Mouse (Mus musculus): ENCODE results near the gene Cd300lb. TPM values are rescaled to one million over a fixed set of nuclear protein-coding genes. Genes with fewer than 3 reads are reported as not detected.

Gene Cd300lb
- polyA plus RNA-seq, 1 experiment from 2014 or later, result 0.89 TPM

DNA sequence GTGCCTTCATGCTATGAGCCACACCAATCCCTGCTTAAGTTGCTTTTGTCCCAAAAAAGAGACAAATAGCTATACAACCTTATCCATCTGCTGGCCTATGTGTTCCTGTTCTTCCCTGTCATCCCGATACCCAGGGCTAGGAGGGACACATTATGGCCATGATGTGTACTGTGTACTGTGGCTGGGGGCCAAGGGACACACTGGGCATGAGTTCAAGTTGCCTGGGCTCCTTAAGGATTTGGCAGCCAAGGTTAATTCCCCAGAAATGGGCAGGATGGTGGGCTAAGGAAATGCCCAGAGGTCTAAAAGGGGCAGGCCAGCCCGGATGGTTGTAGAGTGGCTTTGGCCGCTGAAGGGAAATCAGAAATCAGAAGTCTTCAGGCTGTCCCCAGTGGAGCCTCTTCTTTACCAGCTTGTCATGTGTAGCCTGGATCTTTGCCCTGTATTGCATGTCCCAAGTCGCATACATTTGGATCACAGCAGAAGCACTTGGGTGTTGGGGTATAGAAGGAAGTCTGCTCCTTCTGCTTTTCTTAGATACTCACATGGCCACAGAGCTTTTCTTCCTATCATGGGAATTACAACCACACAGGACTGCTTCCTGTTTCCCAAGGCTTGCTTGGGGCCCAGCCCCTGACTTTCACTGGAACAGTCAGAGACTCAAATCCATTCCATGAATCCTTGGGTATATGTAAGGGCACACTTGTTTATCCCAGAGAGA lies 49.6 kb downstream of the Cd300lb start:
- H3K4me3 ChIP-seq, result no peak overlapping the region
- no peaks in the 10 kb centered on the region for H3K36me3 ChIP-seq
- ATAC-seq (ENCODE audit: insufficient number of reproducible peaks, low FRiP score), result 0 out of 2 replicates have a peak, but pooled peaks have one; percentile 42
- no peaks in the 10 kb centered on the region for H3K4me1 ChIP-seq (replicated peaks)
- H3K27ac ChIP-seq (ENCODE audit: poor library complexity, severe bottlenecking), result peak overlapping the region; percentile 14
- H3K4me2 ChIP-seq, result no peak overlapping the region
- WGBS, result 61% methylated on average over 4 of the region's 4 CpGs
- no peak overlapping the region for H3K9ac ChIP-seq
- no peaks in the 10 kb centered on the region for H3K9me3 ChIP-seq (replicated peaks)
- H3K27me3 ChIP-seq (replicated peaks), result no peaks in the 10 kb centered on the region

GRCm38 (mm10) chr11:114883251-114883789 lies 50.9 kb downstream of the Cd300lb start:
- H3K27ac ChIP-seq (ENCODE audit: poor library complexity, severe bottlenecking), result no peak overlapping the region
- no peaks in the 10 kb centered on the region for H3K9me3 ChIP-seq (replicated peaks)
- no peak overlapping the region for H3K9ac ChIP-seq
- no peak overlapping the region for H3K4me3 ChIP-seq
- H3K27me3 ChIP-seq (replicated peaks), result no peaks in the 10 kb centered on the region
- no peak overlapping the region for H3K4me2 ChIP-seq
- no peaks in the 10 kb centered on the region for H3K4me1 ChIP-seq (replicated peaks)
- H3K36me3 ChIP-seq, result no peaks in the 10 kb centered on the region
- no peak for ATAC-seq (ENCODE audit: insufficient number of reproducible peaks, low FRiP score)
- 84% methylated on average over 4 of the region's 4 CpGs for WGBS

DNA sequence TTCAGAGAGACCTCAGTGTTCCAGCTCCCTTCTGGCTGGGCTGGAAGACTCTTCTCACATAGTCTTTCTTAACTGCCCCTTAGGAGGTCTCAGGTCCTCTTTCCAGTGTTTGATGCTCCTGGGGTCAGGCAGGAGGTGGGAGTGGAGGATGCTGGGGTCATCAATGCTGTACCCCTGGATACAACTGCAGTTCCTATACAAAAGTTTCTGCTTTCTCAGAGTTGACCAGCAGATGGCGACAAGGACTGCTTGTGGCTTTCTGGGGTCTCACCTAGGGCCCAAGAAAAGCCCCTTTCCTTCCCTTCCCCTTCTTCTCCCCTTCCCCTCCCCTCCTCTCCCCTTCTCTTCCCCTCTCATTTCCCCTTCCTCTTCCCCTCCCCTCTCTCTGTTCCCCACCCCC lies 53.6 kb downstream of the Cd300lb start:
- peaks cover 7% of the 10 kb centered on the region for H3K4me1 ChIP-seq (replicated peaks)
- no peak overlapping the region for H3K27ac ChIP-seq (ENCODE audit: poor library complexity, severe bottlenecking)
- no peaks in the 10 kb centered on the region for H3K36me3 ChIP-seq
- no peaks in the 10 kb centered on the region for H3K9me3 ChIP-seq (replicated peaks)
- 0% methylated on average over 1 of the region's 1 CpGs for WGBS
- no peak for ATAC-seq (ENCODE audit: insufficient number of reproducible peaks, low FRiP score)
- H3K9ac ChIP-seq, result no peak overlapping the region
- no peak overlapping the region for H3K4me2 ChIP-seq
- H3K4me3 ChIP-seq, result no peak overlapping the region
- H3K27me3 ChIP-seq (replicated peaks), result no peaks in the 10 kb centered on the region

GRCm38 (mm10) chr11:114880185-114880584 lies 54.0 kb downstream of the Cd300lb start:
- H3K4me2 ChIP-seq, result no peak overlapping the region
- H3K9ac ChIP-seq, result no peak overlapping the region
- H3K4me1 ChIP-seq (replicated peaks), result peaks cover 11% of the 10 kb centered on the region
- no peak for ATAC-seq (ENCODE audit: insufficient number of reproducible peaks, low FRiP score)
- H3K27ac ChIP-seq (ENCODE audit: poor library complexity, severe bottlenecking), result no peak overlapping the region
- H3K27me3 ChIP-seq (replicated peaks), result no peaks in the 10 kb centered on the region
- H3K36me3 ChIP-seq, result no peaks in the 10 kb centered on the region
- H3K4me3 ChIP-seq, result no peak overlapping the region
- no peaks in the 10 kb centered on the region for H3K9me3 ChIP-seq (replicated peaks)

GRCm38 (mm10) chr11:114879666-114880065 lies 54.5 kb downstream of the Cd300lb start:
- H3K9ac ChIP-seq, result no peak overlapping the region
- no peak overlapping the region for H3K4me3 ChIP-seq
- H3K9me3 ChIP-seq (replicated peaks), result no peaks in the 10 kb centered on the region
- peaks cover 16% of the 10 kb centered on the region for H3K4me1 ChIP-seq (replicated peaks)
- H3K27ac ChIP-seq (ENCODE audit: poor library complexity, severe bottlenecking), result no peak overlapping the region
- ATAC-seq (ENCODE audit: insufficient number of reproducible peaks, low FRiP score), result no peak
- no peak overlapping the region for H3K4me2 ChIP-seq
- WGBS, result 77% methylated on average over 2 of the region's 2 CpGs
- no peaks in the 10 kb centered on the region for H3K36me3 ChIP-seq
- H3K27me3 ChIP-seq (replicated peaks), result no peaks in the 10 kb centered on the region

- no peaks in the 10 kb centered on the region for H3K27me3 ChIP-seq (replicated peaks)
- H3K9ac ChIP-seq, result no peak overlapping the region
- H3K9me3 ChIP-seq (replicated peaks), result no peaks in the 10 kb centered on the region
- ATAC-seq (ENCODE audit: insufficient number of reproducible peaks, low FRiP score), result no peak
- no peak overlapping the region for H3K4me3 ChIP-seq
- H3K27ac ChIP-seq (ENCODE audit: poor library complexity, severe bottlenecking), result no peak overlapping the region
- 40% methylated on average over 3 of the region's 3 CpGs for WGBS
- H3K36me3 ChIP-seq, result no peaks in the 10 kb centered on the region
- H3K4me2 ChIP-seq, result no peak overlapping the region
- peaks cover 30% of the 10 kb centered on the region for H3K4me1 ChIP-seq (replicated peaks)
Observed at GRCm38 (mm10) chr11:114877145-114877544, 57.0 kb downstream of the Cd300lb start.

DNA sequence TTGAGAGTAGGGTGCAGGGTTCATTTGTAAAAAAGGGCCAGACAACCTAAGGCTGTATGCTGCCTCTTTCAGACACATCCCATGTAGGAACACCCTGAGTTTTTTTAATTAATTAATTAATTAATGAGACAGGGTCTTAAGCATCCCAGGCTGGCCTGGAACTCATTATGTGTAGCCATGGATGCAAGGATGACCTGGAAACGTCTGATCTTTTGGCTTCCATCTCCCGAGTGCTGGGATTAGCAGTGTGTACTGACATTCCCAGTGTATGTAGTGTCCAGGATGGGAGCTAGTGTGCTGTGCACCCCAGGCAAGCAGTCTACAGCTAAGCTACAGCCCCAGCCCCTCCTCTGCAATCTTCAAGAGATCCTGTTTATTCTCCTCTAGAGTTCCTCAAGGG lies 57.6 kb downstream of the Cd300lb start:
- H3K4me3 ChIP-seq, result no peak overlapping the region
- ATAC-seq (ENCODE audit: insufficient number of reproducible peaks, low FRiP score), result no peak
- H3K9me3 ChIP-seq (replicated peaks), result no peaks in the 10 kb centered on the region
- H3K27ac ChIP-seq (ENCODE audit: poor library complexity, severe bottlenecking), result no peak overlapping the region
- no peak overlapping the region for H3K4me2 ChIP-seq
- H3K27me3 ChIP-seq (replicated peaks), result no peaks in the 10 kb centered on the region
- peaks cover 30% of the 10 kb centered on the region for H3K4me1 ChIP-seq (replicated peaks)
- H3K36me3 ChIP-seq, result peaks cover under 1% of the 10 kb centered on the region
- no peak overlapping the region for H3K9ac ChIP-seq
- 35% methylated on average over 2 of the region's 2 CpGs for WGBS

DNA sequence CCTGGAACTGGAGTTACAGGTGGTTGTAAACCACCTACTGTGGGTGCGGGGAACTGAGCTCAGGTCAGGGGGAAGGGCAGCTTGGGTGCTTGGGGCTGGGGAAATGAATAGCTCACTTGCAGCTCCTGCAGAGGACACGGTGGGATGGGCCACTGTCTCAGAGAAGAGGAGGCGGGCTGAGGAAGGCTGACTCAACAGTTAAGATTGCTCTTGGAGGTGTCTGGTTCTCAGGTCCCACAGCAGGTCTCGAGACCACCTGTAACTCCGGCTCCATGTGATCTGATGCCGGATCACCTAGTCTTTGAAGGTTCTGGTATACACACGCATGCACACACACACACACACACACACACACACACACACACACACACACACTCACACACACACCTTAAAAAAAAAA lies 58.0 kb downstream of the Cd300lb start:
- H3K27me3 ChIP-seq (replicated peaks), result no peaks in the 10 kb centered on the region
- H3K4me2 ChIP-seq, result no peak overlapping the region
- H3K4me3 ChIP-seq, result no peak overlapping the region
- ATAC-seq (ENCODE audit: insufficient number of reproducible peaks, low FRiP score), result no peak
- H3K4me1 ChIP-seq (replicated peaks), result peaks cover 30% of the 10 kb centered on the region
- H3K9ac ChIP-seq, result no peak overlapping the region
- WGBS, result 47% methylated on average over 7 of the region's 7 CpGs
- H3K36me3 ChIP-seq, result peaks cover 5% of the 10 kb centered on the region
- H3K9me3 ChIP-seq (replicated peaks), result no peaks in the 10 kb centered on the region
- H3K27ac ChIP-seq (ENCODE audit: poor library complexity, severe bottlenecking), result no peak overlapping the region

DNA sequence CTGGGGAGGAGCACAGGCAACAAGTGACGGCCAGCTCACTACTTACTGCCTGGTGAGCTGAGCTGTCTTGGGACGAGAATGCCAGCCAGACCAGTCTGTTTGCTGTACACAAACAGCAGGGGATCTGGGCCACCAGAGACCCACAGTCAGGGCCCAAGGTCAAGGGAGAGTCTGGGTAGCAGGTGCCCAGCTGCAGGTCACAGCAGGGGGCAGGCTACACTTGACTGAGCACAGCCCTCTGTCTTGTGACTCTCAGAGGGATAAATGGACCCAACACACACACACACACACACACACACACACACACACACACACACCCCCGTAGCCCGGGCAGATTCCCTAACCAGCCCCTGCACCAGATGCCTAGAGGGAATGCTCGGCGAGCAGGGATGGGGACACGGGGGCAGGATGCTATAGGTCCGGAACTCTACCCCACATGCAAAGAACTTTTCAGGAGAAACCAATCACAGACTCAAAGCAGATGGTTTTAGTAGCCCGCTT lies 58.8 kb downstream of the Cd300lb start:
- Histone ChIP-seq H3K4me1 (replicated peaks) (peaks cover 30% of the 10 kb centered on the region), H3K27me3 (replicated peaks) (no peaks in the 10 kb centered on the region), H3K9me3 (replicated peaks) (no peaks in the 10 kb centered on the region), H3K4me2 (no peak overlapping the region), H3K36me3 (peaks cover 13% of the 10 kb centered on the region), H3K27ac (ENCODE audit: poor library complexity, severe bottlenecking) (no peak overlapping the region), H3K4me3 (no peak overlapping the region), H3K9ac (no peak overlapping the region)
- ATAC-seq (ENCODE audit: insufficient number of reproducible peaks, low FRiP score), result no peak
- 20% methylated on average over 9 of the region's 9 CpGs for WGBS

- Histone ChIP-seq H3K27ac (ENCODE audit: poor library complexity, severe bottlenecking) (no peak overlapping the region), H3K27me3 (replicated peaks) (no peaks in the 10 kb centered on the region)
- ATAC-seq (ENCODE audit: insufficient number of reproducible peaks, low FRiP score), result no peak
Observed at GRCm38 (mm10) chr11:114874226-114875145, 59.7 kb downstream of the Cd300lb start.

More at GRCm38 (mm10) chr11:114874226-114875145, 59.7 kb downstream of the Cd300lb start:
- H3K4me2 ChIP-seq, result no peak overlapping the region
- WGBS, result 47% methylated on average over 9 of the region's 9 CpGs
- peaks cover 30% of the 10 kb centered on the region for H3K4me1 ChIP-seq (replicated peaks)
- H3K9me3 ChIP-seq (replicated peaks), result no peaks in the 10 kb centered on the region
- H3K9ac ChIP-seq, result no peak overlapping the region
- peaks cover 16% of the 10 kb centered on the region for H3K36me3 ChIP-seq
- H3K4me3 ChIP-seq, result no peak overlapping the region

Data from heart, embryonic 12.5 days (tissue).